Mouse (Mus musculus): Measurements from ENCODE around the gene Ovgp1. TPM values are rescaled to one million over a fixed set of nuclear protein-coding genes. Genes with fewer than 3 reads are reported as not detected.

The Ovgp1 gene
- polyA plus RNA-seq (2014; fragmentation: Illumina TruSeq; extraction: RNeasy Lipid Tissue Mini Kit (QIAGEN cat#74804); ENCODE audit: low read depth, low replicate concordance), result 2.3 TPM

DNA sequence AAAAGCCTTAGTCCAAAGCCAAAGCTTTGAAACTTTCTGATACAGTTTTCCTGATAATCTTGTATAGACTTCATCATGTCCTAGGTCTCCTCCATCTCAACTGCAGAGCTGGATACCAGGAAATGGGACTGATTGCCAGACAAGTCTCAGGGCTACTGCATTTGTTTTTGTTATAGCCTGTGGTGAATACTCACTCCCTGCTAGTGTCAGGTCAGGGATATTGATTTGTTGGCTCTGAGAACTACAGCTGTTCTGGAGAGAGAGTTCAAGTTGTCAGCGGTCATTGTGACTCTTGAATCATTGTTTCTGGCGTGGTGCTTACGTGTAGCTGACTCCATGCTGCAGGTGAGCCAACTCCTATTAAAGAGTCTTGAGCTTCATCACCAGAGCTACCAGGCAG is at the start of gene Ovgp1:
Gene Ovgp1, plus strand, starts transcription at position 301 of the 400 bp plus-strand sequence.

DNA sequence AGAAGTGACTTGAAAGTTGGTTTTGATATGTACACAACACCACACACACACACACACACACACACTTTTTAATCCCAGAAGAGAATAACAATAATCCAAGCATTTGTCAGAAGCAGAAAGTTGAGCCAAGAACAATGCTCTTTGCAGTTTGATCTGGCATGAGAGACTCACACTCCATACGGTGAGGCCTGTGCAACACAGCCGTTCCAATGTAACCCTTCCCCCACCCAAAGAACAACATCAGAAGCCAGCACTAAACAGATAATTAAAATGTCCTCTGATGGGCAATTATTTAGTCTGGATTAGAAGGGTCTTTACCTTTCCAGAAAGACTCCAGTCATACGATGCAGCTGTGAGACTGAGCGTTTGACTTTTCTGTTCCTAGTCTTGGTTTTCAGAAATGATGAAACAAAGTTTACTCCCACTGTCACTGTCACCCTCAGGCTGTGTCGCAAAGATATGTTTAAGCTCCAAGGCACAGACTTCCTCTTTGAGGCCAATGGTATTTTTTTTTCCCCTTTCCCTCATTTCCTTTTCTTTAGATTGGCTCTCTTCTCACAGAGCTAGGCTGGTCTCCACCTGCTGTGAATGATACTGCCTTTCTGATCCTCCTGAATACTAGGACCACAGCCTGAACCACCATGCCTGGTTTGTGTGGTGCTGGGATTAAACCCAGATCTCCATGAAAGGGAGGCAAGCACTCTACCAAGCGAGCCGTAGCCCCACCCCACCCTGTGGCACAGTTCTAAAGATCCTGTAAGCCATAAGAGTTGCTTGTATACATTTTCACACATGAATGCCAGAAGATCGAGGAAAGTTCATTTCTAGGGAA is 41.1 kb upstream of the Ovgp1 start, which contains the start of gene I830077J02Rik:
Gene I830077J02Rik, minus strand, starts transcription at position 425 of the 832 bp plus-strand sequence.

DNA sequence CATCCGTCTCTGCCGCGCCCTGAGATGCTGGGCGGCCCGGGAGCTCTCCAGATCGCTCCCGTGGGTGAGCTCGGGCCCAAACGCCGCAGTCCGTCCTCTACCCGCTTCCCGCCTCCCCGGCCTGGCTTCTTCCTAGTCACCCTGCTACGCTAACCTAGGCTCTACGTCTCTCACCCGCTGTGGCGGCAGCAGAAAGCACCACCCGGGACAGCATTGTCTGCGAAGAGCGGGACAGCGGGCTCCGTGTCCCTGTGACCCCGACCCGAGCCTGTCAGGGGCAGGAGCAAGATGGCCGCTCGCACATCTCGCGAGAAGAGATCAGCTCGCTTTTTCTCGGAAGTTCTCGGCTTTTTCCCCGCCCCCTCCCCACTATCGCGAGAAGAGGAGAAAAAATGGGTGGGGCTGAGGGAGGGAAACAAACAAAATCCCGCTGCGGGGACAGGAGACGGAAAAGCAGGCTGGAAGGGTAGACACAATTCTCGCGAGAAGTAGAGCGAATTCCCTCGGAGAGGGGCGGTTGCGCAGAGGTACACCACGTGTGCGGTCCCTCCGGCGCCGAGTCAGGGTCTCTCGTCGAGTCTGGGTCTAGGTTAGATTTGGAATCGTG is 14.4 kb upstream of the Ovgp1 start, which contains the start of gene Wdr77:
Gene Wdr77, plus strand, starts transcription at position 396 of the 607 bp plus-strand sequence.

DNA sequence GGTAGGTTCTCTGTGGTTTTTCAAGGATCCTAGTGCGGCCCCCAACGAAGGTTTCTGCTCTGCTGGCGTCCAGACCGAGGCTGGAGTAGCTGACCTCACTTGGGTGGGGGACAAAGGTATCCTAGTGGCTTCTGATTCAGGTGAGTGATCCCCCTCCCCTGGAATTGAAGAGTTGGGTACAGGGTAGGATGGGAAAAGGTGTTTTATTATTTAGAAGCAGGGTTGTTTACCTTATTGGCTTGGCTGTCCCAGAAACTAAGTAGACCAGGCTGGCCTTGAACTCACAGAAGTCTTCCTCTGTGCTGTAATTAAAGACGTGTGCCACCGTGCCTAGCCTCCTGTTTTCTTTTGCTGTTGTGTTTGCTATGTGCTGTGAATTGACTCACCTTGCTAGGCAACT is 13.5 kb upstream of the Ovgp1 start, which contains the start of gene Atp5f1:
Gene Atp5f1, minus strand, starts transcription at position 101 of the 400 bp plus-strand sequence.

DNA sequence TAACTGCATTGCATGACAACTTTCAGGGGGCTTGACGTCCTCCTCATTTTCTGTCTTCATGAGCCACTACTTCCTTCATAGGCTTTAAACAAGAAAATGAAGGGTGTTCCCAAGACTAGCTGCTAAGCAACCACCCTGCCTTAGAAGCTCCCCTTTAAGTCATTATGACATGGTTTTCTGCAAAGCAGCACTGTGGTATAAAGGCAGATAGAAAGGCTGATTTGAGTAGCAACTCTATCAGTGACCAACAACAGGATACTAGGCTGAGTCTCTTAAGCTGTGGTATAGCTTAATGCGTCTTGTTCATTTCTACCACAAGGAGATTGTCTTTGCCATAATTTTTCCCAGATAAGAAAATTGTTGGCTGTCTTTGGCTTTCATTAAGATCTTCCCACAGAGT is 41.0 kb downstream of the Ovgp1 start, which contains the start of gene Pifo:
Gene Pifo, minus strand, starts transcription at position 101 of the 400 bp plus-strand sequence.

DNA sequence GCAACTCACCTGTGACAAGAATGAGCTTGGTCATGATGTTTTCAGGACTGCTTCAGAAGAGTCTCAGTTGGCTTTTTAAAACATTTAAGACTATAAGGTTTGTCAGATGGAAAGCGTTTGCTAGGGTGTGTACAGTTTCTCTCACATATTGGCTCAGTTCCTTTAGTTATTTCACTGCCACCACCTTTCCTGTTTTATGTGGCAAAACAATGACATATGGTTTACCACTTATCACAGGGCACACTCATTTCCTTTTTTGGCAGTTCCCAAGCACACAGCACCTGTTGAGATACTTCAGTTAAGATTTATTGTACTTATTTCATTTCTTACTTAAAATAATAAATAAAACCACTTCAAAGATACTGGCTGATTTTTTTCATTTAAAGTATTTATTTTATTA is 59.3 kb downstream of the Ovgp1 start, which contains the start of gene Chil5:
Gene Chil5, minus strand, starts transcription at position 34 of the 400 bp plus-strand sequence.

Other genes with a start within 250 kb of the Ovgp1 start
- 87.1 TPM for gene Rap1a, start 172.4 kb upstream of the Ovgp1 start, polyA plus RNA-seq (2014; fragmentation: Illumina TruSeq; extraction: RNeasy Lipid Tissue Mini Kit (QIAGEN cat#74804); ENCODE audit: low read depth, low replicate concordance)
- 0.50 TPM for gene Adora3, start 102.9 kb upstream of the Ovgp1 start, polyA plus RNA-seq (2014; fragmentation: Illumina TruSeq; extraction: RNeasy Lipid Tissue Mini Kit (QIAGEN cat#74804); ENCODE audit: low read depth, low replicate concordance)
- gene Tmigd3, start 102.8 kb upstream of the Ovgp1 start, polyA plus RNA-seq (2014; fragmentation: Illumina TruSeq; extraction: RNeasy Lipid Tissue Mini Kit (QIAGEN cat#74804); ENCODE audit: low read depth, low replicate concordance), result not detected
- gene I830077J02Rik, start 41.0 kb upstream of the Ovgp1 start, polyA plus RNA-seq (2014; fragmentation: Illumina TruSeq; extraction: RNeasy Lipid Tissue Mini Kit (QIAGEN cat#74804); ENCODE audit: low read depth, low replicate concordance), result 1.4 TPM
- gene Wdr77, start 14.3 kb upstream of the Ovgp1 start, polyA plus RNA-seq (2014; fragmentation: Illumina TruSeq; extraction: RNeasy Lipid Tissue Mini Kit (QIAGEN cat#74804); ENCODE audit: low read depth, low replicate concordance), result 37.5 TPM
- gene Atp5f1, start 13.6 kb upstream of the Ovgp1 start, polyA plus RNA-seq (2014; fragmentation: Illumina TruSeq; extraction: RNeasy Lipid Tissue Mini Kit (QIAGEN cat#74804); ENCODE audit: low read depth, low replicate concordance), result 1,553 TPM
- not detected for gene Pifo, start 40.9 kb downstream of the Ovgp1 start, polyA plus RNA-seq (2014; fragmentation: Illumina TruSeq; extraction: RNeasy Lipid Tissue Mini Kit (QIAGEN cat#74804); ENCODE audit: low read depth, low replicate concordance)
- gene Chil5, start 59.1 kb downstream of the Ovgp1 start, polyA plus RNA-seq (2014; fragmentation: Illumina TruSeq; extraction: RNeasy Lipid Tissue Mini Kit (QIAGEN cat#74804); ENCODE audit: low read depth, low replicate concordance), result not detected
- not detected for gene Chia1, start 139.5 kb downstream of the Ovgp1 start, polyA plus RNA-seq (2014; fragmentation: Illumina TruSeq; extraction: RNeasy Lipid Tissue Mini Kit (QIAGEN cat#74804); ENCODE audit: low read depth, low replicate concordance)
- gene Chil3, start 193.9 kb downstream of the Ovgp1 start, polyA plus RNA-seq (2014; fragmentation: Illumina TruSeq; extraction: RNeasy Lipid Tissue Mini Kit (QIAGEN cat#74804); ENCODE audit: low read depth, low replicate concordance), result 1.2 TPM
- not detected for gene Chil4, start 245.8 kb downstream of the Ovgp1 start, polyA plus RNA-seq (2014; fragmentation: Illumina TruSeq; extraction: RNeasy Lipid Tissue Mini Kit (QIAGEN cat#74804); ENCODE audit: low read depth, low replicate concordance)